Mouse (Mus musculus): Measurements from ENCODE around the gene Faim2. TPM values are rescaled to one million over a fixed set of nuclear protein-coding genes. Genes with fewer than 3 reads are reported as not detected.

Gene Faim2
- total RNA-seq, 1 experiment, result 0.89 TPM

GRCm38 (mm10) chr15:99517715-99518114 lies 10.2 kb downstream of the Faim2 start:
- no peaks in the 10 kb centered on the region for H3K36me3 ChIP-seq (ENCODE audit: control insufficient read depth, insufficient read depth, low read length, poor library complexity, severe bottlenecking)
- no peak for TF ChIP-seq CHD2 (IDR thresholded peaks at IDR 0.05; ENCODE audit: low read depth, low read length)
- TF ChIP-seq HCFC1 (IDR thresholded peaks at IDR 0.05; ENCODE audit: borderline replicate concordance, insufficient read depth, low read length), result no peak
- no peak for TF ChIP-seq ZNF384 (IDR thresholded peaks at IDR 0.05; ENCODE audit: low read depth, low read length)
- no peak for TF ChIP-seq MAFK (IDR thresholded peaks at IDR 0.05; ENCODE audit: insufficient read depth, low read depth, low read length)
- H3K4me3 ChIP-seq (ENCODE audit: insufficient read depth in 1 of 2, low read depth in 1 of 2, low read length in 2 of 2, poor library complexity in 1 of 2, severe bottlenecking in 1 of 2), result no peak overlapping the region
- H3K9ac ChIP-seq (ENCODE audit: insufficient read depth, low read depth, low read length, poor library complexity, severe bottlenecking), result no peak overlapping the region
- peaks cover 0 to 2% of the 10 kb centered on the region in 2 experiments; a peak in 1 of 4 replicates for H3K4me1 ChIP-seq (ENCODE audit: control insufficient read depth in 2 of 2, insufficient read depth in 2 of 2, low read length in 2 of 2, poor library complexity in 1 of 2)
- no peak overlapping the region for H3K27ac ChIP-seq (ENCODE audit: insufficient read depth, low read depth, low read length, poor library complexity, severe bottlenecking)
- in situ Hi-C loops (cut with MboI; ENCODE audit: low sequenced_read_pairs in 2 of 2, unreplicated experiment in 2 of 2), result no loop called here
- no peaks in the 10 kb centered on the region for H3K9me3 ChIP-seq (ENCODE audit: control insufficient read depth, insufficient read depth, low read depth, low read length)
- DNase-seq (ENCODE audit: low read depth, low spot score), result no peak

- in situ Hi-C loops (cut with MboI; ENCODE audit: low sequenced_read_pairs in 2 of 2, unreplicated experiment in 2 of 2), result no loop called here
- DNase-seq (ENCODE audit: low read depth, low spot score), result no peak
- Histone ChIP-seq H3K9ac (ENCODE audit: insufficient read depth, low read depth, low read length, poor library complexity, severe bottlenecking) (no peak overlapping the region), H3K9me3 (ENCODE audit: control insufficient read depth, insufficient read depth, low read depth, low read length) (no peaks in the 10 kb centered on the region), H3K36me3 (ENCODE audit: control insufficient read depth, insufficient read depth, low read length, poor library complexity, severe bottlenecking) (no peaks in the 10 kb centered on the region), H3K27ac (ENCODE audit: insufficient read depth, low read depth, low read length, poor library complexity, severe bottlenecking) (no peak overlapping the region), H3K4me3 (ENCODE audit: insufficient read depth in 1 of 2, low read depth in 1 of 2, low read length in 2 of 2, poor library complexity in 1 of 2, severe bottlenecking in 1 of 2) (no peak overlapping the region), H3K4me1 (ENCODE audit: control insufficient read depth in 2 of 2, insufficient read depth in 2 of 2, low read length in 2 of 2, poor library complexity in 1 of 2) (peaks cover 0 to 2% of the 10 kb centered on the region in 2 experiments; a peak in 1 of 4 replicates)
- TF ChIP-seq ZC3H11A (IDR thresholded peaks at IDR 0.05; ENCODE audit: borderline replicate concordance, low read depth, low read length) (no peak), CHD2 (IDR thresholded peaks at IDR 0.05; ENCODE audit: low read depth, low read length) (no peak), ZNF384 (IDR thresholded peaks at IDR 0.05; ENCODE audit: low read depth, low read length) (no peak), MAFK (IDR thresholded peaks at IDR 0.05; ENCODE audit: insufficient read depth, low read depth, low read length) (no peak), HCFC1 (IDR thresholded peaks at IDR 0.05; ENCODE audit: borderline replicate concordance, insufficient read depth, low read length) (no peak)
These were observed 11.2 kb downstream of the Faim2 start for GRCm38 (mm10) chr15:99516715-99517114.

GRCm38 (mm10) chr15:99511797-99512525 lies 16.0 kb downstream of the Faim2 start:
- Histone ChIP-seq H3K4me1 (ENCODE audit: control insufficient read depth in 2 of 2, insufficient read depth in 2 of 2, low read length in 2 of 2, poor library complexity in 1 of 2) (peaks cover 0 to 2% of the 10 kb centered on the region in 2 experiments; a peak in 1 of 4 replicates), H3K36me3 (ENCODE audit: control insufficient read depth, insufficient read depth, low read length, poor library complexity, severe bottlenecking) (no peaks in the 10 kb centered on the region), H3K27ac (ENCODE audit: insufficient read depth, low read depth, low read length, poor library complexity, severe bottlenecking) (no peak overlapping the region), H3K4me3 (ENCODE audit: insufficient read depth in 1 of 2, low read depth in 1 of 2, low read length in 2 of 2, poor library complexity in 1 of 2, severe bottlenecking in 1 of 2) (no peak overlapping the region), H3K9ac (ENCODE audit: insufficient read depth, low read depth, low read length, poor library complexity, severe bottlenecking) (no peak overlapping the region), H3K9me3 (ENCODE audit: control insufficient read depth, insufficient read depth, low read depth, low read length) (no peaks in the 10 kb centered on the region)
- DNase-seq (ENCODE audit: low read depth, low spot score), result no peak
- in situ Hi-C loops (cut with MboI; ENCODE audit: low sequenced_read_pairs in 2 of 2, unreplicated experiment in 2 of 2), result no loop called here
- TF ChIP-seq HCFC1 (IDR thresholded peaks at IDR 0.05; ENCODE audit: borderline replicate concordance, insufficient read depth, low read length) (no peak), MAFK (IDR thresholded peaks at IDR 0.05; ENCODE audit: insufficient read depth, low read depth, low read length) (no peak), ZNF384 (IDR thresholded peaks at IDR 0.05; ENCODE audit: low read depth, low read length) (no peak), ZC3H11A (IDR thresholded peaks at IDR 0.05; ENCODE audit: borderline replicate concordance, low read depth, low read length) (no peak), CHD2 (IDR thresholded peaks at IDR 0.05; ENCODE audit: low read depth, low read length) (no peak)

GRCm38 (mm10) chr15:99510621-99511020 lies 17.3 kb downstream of the Faim2 start:
- H3K27ac ChIP-seq (ENCODE audit: insufficient read depth, low read depth, low read length, poor library complexity, severe bottlenecking), result no peak overlapping the region
- no peaks in the 10 kb centered on the region; a peak in 1 of 4 replicates for H3K4me1 ChIP-seq (ENCODE audit: control insufficient read depth in 2 of 2, insufficient read depth in 2 of 2, low read length in 2 of 2, poor library complexity in 1 of 2)
- in situ Hi-C loops (cut with MboI; ENCODE audit: low sequenced_read_pairs in 2 of 2, unreplicated experiment in 2 of 2), result no loop called here
- no peak overlapping the region for H3K9ac ChIP-seq (ENCODE audit: insufficient read depth, low read depth, low read length, poor library complexity, severe bottlenecking)
- no peak overlapping the region for H3K4me3 ChIP-seq (ENCODE audit: insufficient read depth in 1 of 2, low read depth in 1 of 2, low read length in 2 of 2, poor library complexity in 1 of 2, severe bottlenecking in 1 of 2)
- H3K36me3 ChIP-seq (ENCODE audit: control insufficient read depth, insufficient read depth, low read length, poor library complexity, severe bottlenecking), result no peaks in the 10 kb centered on the region
- TF ChIP-seq CHD2 (IDR thresholded peaks at IDR 0.05; ENCODE audit: low read depth, low read length), result no peak
- TF ChIP-seq HCFC1 (IDR thresholded peaks at IDR 0.05; ENCODE audit: borderline replicate concordance, insufficient read depth, low read length), result no peak
- H3K9me3 ChIP-seq (ENCODE audit: control insufficient read depth, insufficient read depth, low read depth, low read length), result no peaks in the 10 kb centered on the region
- no peak for DNase-seq (ENCODE audit: low read depth, low spot score)
